Mouse (Mus musculus): ENCODE measurements around the gene Esp8. TPM values are rescaled to one million over a fixed set of nuclear protein-coding genes. Genes with fewer than 3 reads are reported as not detected.

Gene Esp8
- not detected in 2 replicates for polyA plus RNA-seq (2012; rRNA removed; ENCODE audit: low replicate concordance)

GRCm38 (mm10) chr17:40519818-40520217, at the start of gene Esp8:
Gene Esp8, plus strand, starts transcription at chr17:40520022.

GRCm38 (mm10) chr17:40561207-40561606, 41.4 kb downstream of the Esp8 start, which contains the start of gene Esp6:
Gene Esp6, plus strand, starts transcription at chr17:40561507.

Other genes with a start within 250 kb of the Esp8 start
- gene Crisp1, start 200.8 kb upstream of the Esp8 start, polyA plus RNA-seq (2012; rRNA removed; ENCODE audit: low replicate concordance): not detected in 2 replicates
- not detected in 2 replicates for gene Esp6, start 41.5 kb downstream of the Esp8 start, polyA plus RNA-seq (2012; rRNA removed; ENCODE audit: low replicate concordance)
- gene Esp4, start 78.6 kb downstream of the Esp8 start, polyA plus RNA-seq (2012; rRNA removed; ENCODE audit: low replicate concordance): not detected in 2 replicates
- gene Esp3, start 112.1 kb downstream of the Esp8 start, polyA plus RNA-seq (2012; rRNA removed; ENCODE audit: low replicate concordance): not detected in 2 replicates
- gene Esp1, start 207.1 kb downstream of the Esp8 start, polyA plus RNA-seq (2012; rRNA removed; ENCODE audit: low replicate concordance): not detected in 2 replicates